Mouse (Mus musculus) mouse trophoblast stem cell (cell line): ENCODE results near the gene Slc22a22.
"Not testable (repeated sequence)": the region's sequence is repeated elsewhere in the genome, so short reads cannot be mapped to it uniquely, and the experiment has no call there.

Experiments
- in situ Hi-C, 2 experiments: fragments of 300-500 bp; cut with MseI, MboI; formaldehyde crosslinking; loops; 2 replicates in 1 of 2; 3 replicates in 1 of 2; pipeline ENCODE4 v1.15.1; 2025

Slc22a22 gene

DNA sequence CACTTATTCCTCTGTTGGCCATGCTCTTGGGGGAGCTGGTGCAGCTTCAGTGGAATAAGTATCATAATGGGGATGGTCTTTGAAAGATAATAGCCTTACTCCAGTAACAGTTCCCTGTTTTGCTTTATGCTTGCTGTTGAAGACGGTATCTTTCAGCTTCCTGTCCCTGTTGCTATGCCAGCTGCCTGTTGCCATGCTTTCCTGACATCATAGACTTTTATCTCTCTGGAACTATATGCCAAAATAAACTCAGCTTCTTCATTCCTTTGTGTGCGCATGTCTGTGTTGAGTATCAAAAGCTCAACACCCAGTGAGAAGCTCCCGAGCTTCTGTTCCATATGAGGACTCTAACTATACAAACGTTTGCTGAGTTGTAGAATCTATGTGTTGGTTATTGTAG is 83.4 kb downstream of the Slc22a22 start:
- in situ Hi-C loops: no loop called here

DNA sequence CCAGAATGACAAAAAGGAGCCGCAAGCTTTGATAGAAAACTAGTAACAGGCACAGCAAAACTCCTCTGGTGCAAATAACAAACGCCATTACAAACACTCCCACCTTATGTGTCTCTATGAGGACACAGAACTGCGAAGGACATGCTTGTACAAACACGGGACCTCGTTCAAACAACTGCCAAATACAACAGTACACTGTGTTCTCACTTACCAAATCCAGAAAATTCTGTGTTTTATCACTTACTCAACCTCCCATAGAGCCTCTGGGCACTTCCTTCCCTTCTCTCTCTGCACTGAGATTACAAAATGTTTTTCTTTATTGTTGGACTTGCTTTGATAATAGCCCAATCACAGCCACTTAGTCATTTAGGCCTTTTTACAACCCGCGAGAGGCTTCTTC is 97.0 kb downstream of the Slc22a22 start:
- in situ Hi-C loops: no loop called here

DNA sequence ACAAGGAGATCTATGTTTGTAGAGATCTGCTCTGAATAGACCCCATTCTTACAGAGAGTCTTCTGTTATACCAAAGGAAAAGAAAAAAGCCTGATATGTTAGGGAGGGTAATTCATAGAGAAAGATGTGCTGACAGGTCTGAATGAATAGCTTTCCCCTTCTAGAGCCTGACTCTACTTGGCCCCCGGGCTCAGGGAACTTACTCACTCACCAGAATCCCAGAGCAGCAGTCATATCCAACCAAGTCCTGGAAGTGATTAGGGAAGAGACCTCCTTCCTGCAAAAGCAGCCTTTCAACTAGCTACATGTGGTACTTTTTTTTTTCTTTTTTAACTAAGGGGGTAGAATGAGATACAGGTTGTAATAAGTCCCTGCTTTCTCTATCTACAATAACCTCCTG is 111.0 kb downstream of the Slc22a22 start:
- in situ Hi-C loops: no loop called here

DNA sequence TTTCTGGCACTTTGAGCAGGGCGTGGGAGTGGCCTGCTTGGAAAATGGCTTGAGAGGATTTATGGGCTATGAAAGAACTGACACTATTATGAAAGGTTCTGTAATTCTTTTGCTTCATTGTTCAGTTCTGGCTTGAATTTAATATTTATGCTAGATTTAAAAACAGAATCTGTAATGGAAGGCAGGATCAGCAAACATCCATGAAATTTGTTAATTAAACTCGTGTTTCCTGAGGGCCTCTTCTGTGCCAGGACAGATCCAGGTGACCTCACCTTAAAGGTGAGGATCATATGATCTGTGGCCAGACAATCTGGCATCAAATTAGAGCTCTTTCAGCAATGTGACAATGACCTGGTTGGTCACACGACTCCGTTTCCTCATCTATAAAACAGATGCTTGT is 122.1 kb downstream of the Slc22a22 start:
- in situ Hi-C loops: no loop called here

DNA sequence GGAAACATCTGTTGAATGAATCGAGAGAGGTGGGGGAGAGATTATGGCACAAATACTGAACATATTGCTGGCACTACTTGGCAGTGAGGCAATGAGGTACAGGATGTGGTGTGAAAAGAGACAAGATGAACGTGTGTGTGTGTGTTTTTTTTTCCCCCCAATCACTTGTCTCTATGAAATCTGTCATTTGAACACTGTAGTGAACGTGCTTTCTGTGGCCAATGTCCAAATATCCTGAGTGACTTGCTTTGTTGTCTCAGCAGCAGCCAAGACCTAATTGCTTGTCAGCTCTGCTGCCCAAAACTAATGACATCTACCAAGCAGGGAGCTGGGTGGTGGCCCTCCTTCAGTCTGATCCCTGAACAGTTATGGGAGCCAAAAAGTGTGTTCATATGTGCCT is 136.9 kb downstream of the Slc22a22 start:
- in situ Hi-C loops: no loop called here

DNA sequence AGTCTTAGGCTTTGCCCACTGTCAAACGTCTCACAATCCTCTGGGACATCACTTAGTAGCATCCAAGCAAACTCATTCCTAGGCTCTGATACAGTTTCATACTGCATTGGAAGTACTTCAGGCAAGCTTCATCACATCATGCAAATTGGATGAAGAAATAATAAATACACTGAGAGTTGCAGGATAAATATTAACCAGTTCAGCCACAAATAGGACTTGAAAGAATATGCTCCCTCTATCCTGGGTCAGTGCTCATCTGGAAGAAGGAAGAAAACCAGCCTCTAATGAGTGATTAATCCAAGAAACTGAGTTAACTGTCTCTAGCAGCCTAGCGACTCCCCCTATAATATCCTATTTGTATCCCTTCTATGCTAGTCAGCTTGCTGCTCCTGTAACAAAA is 146.1 kb downstream of the Slc22a22 start:
- in situ Hi-C loops: no loop called here

DNA sequence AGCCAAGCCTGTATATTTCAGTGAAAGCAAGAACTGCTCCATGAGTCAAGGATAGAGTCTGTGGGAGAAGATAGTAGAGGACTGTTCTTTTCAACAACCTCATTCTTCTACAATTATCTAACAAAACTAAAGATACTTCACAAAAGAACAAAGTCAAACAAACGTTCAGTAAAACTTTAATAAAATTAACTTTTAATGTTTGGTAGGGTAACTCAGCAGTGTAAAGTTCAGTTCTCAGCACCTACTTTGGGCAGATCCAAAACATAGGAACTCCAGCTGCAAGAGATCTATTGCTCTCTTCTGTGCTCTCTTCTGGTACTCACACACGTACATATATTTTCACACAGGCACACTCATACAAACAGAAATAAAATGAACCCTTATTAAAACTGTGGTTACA is 159.4 kb downstream of the Slc22a22 start:
- in situ Hi-C loops: no loop called here

DNA sequence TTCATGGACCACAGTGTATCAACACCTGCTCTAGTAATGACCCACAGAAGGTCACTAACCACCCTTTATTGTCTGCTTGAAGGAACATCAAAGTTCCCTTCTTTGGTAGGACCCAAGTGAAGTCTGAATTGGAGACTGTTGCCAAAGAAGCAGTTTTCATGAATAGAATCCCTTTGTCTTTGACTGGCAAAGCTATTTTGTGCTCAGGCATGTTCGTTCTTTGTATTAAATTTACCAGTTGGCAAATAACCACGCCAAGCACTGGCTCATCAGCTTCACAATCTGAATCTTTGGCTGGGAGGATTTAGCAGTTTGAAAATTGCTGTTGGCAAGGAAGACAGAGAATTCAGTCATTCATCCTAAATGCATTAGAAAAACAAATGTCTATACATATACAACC is 160.9 kb downstream of the Slc22a22 start:
- in situ Hi-C loops: no loop called here

DNA sequence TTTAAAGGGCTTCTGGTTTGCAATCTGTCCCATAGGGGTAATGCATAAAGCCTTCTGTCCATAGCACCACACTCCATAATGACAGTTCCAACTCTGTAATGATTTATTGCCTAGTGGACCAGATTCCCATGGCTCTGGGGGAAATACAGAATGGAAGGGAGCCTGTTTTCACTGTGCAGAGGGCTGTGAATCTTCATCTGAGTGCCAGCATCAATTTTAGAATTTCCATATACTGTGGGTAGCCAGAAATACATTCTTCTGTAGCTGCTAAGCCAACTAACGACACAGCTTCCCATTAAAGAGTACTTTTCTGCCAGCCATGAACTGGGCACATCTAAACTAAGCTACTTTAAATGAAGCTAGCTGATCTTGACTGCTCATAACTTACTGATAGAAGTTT is 174.7 kb downstream of the Slc22a22 start:
- in situ Hi-C loops: no loop called here

DNA sequence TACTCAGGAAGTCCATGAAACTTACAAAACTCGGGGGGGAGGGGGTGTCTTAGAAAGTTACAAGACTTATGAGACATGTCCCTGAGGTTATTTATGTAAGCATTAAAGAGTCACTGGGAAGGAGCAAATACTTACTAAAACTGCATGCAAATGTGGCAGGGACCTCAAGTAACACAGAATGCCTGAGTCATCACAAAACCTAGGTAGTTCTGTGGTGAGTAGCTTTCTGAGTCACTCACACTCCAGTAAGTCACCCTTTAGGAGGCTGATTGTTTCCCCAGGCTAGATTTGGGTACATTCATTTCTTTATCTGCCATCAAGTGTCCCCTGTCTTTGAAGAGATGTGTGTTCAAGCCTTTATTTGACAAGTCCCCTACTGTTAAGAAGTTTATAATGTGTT is 198.9 kb downstream of the Slc22a22 start:
- in situ Hi-C loops: no loop called here

DNA sequence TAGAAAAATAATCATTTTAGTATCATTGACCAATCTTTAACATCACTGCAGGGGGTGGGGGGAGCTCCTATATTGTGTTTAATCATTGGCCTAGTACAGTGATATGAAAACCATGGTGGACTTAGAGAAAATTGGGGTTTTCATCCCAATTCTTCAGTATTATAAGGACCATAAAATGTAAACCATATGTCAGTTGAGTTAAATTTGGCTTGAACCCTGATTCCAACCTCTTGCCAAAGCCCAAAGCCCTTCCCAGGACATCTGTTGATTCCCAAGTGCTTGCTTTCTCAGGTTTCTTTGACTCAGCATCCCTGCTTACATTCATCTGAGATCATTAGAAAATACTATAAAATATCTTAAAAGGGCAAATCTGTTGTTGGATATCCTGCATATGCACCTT is 201.0 kb downstream of the Slc22a22 start:
- in situ Hi-C loops: no loop called here

DNA sequence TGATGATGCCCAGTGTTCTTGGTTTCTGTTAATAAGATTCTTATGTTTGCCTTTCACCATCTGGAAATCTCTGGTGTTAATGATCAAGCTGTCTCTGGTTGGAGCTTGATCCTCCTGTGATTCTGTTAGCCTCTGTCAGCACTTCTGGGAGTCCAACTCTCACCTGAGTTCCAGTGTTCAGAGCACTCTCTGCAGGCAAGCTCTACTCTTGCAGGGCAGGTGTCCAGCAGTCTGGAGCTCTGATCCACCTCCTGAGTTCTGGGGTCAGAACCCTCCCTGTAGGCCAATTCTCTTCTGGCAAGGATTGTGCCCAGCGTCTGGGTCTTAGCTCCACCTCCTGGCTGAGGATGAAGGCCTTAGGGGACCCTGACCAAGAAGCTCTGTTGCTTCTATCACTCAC is 237.4 kb downstream of the Slc22a22 start:
- in situ Hi-C loops: not testable (repeated sequence)

DNA sequence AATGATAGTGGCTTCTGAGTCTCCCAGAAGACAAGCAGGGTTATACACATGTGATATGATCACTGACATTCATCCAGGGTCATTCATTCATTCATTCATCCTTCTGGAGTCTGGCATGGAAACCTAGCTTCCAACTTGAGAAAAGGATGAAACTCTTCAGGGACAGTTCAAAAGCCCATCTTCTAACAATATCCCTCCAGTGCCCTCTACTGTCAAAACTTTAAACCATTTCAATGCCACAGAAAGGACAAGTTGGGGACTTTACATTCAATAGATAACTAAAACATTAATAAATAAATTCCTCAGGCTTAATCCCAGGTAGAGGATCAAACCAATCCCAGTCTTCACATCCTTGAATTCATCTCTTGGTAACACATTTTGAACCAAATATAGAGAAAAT is 247.0 kb downstream of the Slc22a22 start:
- in situ Hi-C loops: no loop called here

DNA sequence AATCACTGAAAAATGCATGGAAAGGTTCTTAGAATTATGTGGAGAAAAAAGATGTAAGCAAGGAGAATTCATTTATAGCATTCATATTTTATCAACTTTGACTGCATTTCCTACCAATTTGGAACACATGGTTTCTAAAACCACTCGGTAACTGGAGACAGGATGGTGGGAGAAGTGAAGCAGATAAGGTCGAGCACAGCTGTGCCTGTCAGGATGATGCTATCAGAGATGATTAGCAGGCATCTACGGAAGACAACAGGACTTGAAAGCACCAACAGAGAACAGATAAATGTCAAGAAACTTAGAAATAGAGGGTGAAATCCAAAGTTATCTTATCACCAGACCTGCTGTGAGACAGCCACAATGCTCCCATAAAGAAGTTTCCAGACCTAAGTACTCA is 272.1 kb downstream of the Slc22a22 start:
- in situ Hi-C loops: no loop called here

DNA sequence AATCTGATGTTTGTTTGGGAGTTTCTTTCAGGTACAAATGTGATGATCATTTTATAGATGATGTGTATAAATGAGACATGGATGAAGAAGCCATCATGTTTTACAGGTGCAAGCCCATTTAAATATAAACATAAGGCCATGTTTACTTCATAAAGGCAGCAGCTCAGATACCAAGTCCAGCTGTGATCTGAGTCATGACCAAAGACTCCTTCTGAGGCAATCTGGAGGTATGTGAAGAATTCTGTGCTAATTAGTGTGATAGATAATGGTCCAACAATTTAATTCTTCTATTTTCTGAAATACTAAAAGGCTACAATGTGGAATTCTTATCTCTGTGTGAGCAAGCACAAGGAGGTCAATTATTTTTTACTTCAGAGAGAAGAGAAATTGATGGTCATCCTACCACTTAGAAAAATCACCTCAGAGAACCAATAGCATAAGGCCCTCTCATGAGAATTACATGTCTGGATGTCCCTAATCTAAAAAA is 272.9 kb downstream of the Slc22a22 start:
- in situ Hi-C loops: no loop called here
